Mouse (Mus musculus) T-helper 2 cell (primary cell): ENCODE measurements around the gene Plch2.

Source experiments
- in situ Hi-C: fragments of 300-600 bp; cut with MboI, MseI; formaldehyde crosslinking; loops from one replicate; pipeline ENCODE4 v1.15.1; 2025; ENCODE audit warnings: high pct_unique_total_duplicates

The Plch2 gene

GRCm38 (mm10) chr4:154961226-154961738 lies 95.3 kb downstream of the Plch2 start:
- in situ Hi-C loops: no loop called here

DNA sequence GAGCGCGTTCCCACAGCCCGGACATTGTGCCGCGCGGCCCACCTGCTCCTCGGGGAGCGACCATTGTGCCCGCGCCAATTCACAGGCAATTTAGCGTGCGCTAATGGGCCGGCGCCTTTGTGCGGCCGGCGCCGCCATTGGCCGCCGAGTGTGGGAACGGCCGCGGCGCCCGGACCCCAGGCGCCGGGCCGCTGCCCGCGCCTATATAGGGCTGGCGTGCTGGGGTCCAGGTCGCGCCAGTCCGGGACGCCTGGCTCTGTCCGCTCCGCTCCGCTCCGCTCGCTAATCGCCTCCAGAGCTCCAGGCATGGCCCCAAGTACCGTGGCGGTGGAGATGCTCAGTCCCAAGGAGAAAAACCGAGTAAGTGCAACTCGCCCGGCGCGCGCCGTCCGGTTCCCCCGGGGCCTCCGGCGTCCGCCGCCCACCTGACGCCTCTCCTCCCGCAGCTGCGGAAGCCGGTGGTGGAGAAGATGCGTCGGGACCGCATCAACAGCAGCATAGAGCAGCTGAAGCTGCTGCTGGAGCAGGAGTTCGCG lies 95.8 kb downstream of the Plch2 start, which contains the start of gene Hes5:
TSS of gene Hes5 (plus strand) at position 234 of the 536 bp plus-strand sequence.
- in situ Hi-C loops: no loop called here

- in situ Hi-C loops: no loop called here
Observed at GRCm38 (mm10) chr4:154960021-154960689, 96.4 kb downstream of the Plch2 start.

- in situ Hi-C loops: no loop called here
Observed at GRCm38 (mm10) chr4:154958621-154959020, 98.0 kb downstream of the Plch2 start.

GRCm38 (mm10) chr4:154958171-154958570 lies 98.4 kb downstream of the Plch2 start:
- in situ Hi-C loops: no loop called here

- in situ Hi-C loops: no loop called here
Observed at GRCm38 (mm10) chr4:154957289-154957993, 99.1 kb downstream of the Plch2 start.

DNA sequence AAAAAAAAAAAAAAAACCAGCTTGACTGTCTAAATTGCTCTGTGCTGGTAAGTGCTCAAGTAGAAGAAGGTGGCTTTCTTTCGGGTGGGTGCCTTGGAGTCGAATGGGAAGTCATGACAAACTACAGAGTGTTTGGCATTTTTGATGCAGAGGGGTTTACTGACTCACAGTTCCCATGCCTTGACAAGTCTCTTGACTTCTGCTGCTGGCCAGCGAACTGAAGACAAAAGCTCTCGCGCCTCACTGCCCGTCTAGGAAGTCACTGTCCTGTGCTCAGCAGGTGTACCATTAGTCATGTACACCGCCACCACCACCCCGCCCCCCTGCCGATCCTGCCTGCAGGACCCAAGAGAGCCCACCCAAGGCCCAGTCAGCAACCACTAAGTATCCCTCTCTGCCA lies 100.0 kb downstream of the Plch2 start:
- in situ Hi-C loops: no loop called here

DNA sequence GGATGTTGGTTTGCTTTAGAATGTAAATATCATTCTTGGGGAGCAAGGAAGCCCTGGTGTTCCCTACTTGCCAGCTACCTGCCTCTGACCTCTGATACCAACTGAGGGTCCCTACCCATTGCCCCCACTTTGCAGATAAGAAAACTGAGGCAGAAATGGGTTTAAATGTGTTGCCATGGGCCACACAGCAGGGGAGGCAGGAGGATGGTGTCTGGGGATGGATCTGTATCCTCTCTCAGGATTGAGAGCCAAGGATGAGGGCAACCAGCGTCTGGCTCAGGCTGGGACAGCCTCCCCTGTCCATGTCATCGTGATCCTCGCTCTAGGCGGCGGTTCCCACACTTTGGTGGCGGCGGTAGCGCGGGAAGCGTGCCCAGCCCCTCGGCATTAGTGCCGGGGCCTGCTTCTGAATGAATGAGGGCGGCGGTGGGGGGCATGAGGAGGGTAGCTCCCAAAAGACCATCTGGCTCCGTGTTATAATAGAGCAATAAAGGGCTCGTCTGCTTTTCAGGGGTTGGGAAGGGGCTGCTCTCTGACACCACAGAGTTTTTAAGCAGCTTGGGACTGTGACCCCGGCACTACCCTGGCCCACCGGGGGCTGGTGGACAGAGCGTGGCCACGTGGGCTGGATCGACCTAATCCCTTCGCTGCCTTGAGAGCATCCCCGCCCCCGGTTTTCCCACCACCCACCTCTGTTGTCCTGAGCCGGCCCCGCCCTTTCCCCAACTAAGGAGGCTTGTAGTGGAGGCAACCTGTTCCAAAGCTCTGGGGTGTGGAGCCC lies 103.9 kb downstream of the Plch2 start:
- in situ Hi-C loops: no loop called here

- in situ Hi-C loops: loop anchor here (25.0 kb wide), 1 partner anchor 1512 kb away; no protein-coding TSS in a partner anchor
Observed at GRCm38 (mm10) chr4:154949589-154949982, 107.0 kb downstream of the Plch2 start.

DNA sequence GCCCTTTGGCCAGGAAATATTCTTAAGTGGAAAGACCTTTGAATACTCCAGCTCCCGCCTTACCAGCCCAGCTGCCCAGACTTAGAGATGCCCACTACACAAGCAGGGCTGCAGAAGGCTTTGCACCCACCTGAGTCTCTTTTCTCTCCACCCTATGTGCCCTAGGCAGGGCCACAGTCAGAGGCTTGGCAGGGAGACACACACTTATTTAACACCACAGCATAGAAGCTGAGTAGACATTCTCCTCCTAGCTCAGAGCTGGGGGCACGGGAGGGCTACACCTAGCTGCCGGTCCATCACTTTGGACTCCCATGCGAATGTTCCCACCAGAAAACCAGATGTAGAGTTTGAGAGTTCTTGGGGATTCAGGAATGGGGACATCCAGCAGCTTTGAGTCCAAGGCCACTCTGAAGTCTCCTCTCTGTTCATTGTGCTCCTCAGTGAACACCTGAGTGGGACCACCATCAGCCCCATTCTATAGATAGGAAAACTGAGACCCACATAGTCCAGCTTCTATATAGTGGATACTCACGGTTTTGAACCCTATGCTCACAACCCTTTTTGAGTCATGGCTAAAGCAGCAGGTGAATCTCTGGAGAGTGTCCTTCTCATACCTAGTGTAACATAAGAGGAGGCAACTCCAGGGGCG lies 107.5 kb downstream of the Plch2 start:
- in situ Hi-C loops: loop anchor here (25.0 kb wide), 1 partner anchor 1512 kb away; no protein-coding TSS in a partner anchor

GRCm38 (mm10) chr4:154948066-154948939 lies 108.3 kb downstream of the Plch2 start:
- in situ Hi-C loops: loop anchor here (25.0 kb wide), 1 partner anchor 1511 kb away; no protein-coding TSS in a partner anchor

- in situ Hi-C loops: loop anchor here (25.0 kb wide), 1 partner anchor 1509 kb away; no protein-coding TSS in a partner anchor
Observed at GRCm38 (mm10) chr4:154946319-154946718, 110.3 kb downstream of the Plch2 start.

GRCm38 (mm10) chr4:154944121-154944590 lies 112.4 kb downstream of the Plch2 start:
- in situ Hi-C loops: loop anchor here (25.0 kb wide), 1 partner anchor 1507 kb away; no protein-coding TSS in a partner anchor

DNA sequence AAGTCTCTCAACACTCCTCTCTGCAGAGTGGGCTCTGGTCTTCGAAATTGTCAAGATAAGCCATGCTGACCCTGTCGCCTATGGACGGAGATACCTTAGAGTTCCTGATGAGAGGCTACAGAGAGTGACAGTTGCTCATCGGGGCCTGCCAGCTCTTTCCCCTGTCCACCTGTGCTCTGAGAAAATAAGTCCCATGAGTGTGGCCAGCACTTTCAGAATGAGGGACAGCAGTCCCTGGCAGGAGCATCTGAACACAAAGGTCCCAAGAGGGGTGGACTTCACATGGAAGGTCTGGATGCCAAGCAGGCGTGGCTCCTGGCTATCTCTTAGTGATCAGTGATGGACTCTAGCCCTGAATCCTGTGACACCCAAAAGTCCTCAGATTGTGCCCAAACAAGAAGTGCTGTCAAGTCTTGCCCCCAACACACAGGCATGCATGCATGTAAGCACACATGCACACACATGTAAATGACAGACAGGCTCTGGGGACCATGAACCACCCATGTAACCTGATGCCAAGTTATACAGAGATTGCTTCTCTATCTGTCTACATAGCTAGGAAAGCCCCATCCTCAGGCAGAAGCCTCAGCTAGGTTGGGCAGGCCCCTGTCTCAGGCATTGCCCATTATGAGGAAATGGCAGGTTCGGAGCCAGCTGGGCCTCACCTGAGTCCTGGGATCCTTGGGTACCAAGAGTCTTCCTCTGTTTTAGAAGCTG lies 113.1 kb downstream of the Plch2 start:
- in situ Hi-C loops: loop anchor here (25.0 kb wide), 1 partner anchor 1506 kb away; no protein-coding TSS in a partner anchor

GRCm38 (mm10) chr4:154942632-154943322 lies 113.8 kb downstream of the Plch2 start:
- in situ Hi-C loops: loop anchor here (25.0 kb wide), 1 partner anchor 1505 kb away; no protein-coding TSS in a partner anchor

DNA sequence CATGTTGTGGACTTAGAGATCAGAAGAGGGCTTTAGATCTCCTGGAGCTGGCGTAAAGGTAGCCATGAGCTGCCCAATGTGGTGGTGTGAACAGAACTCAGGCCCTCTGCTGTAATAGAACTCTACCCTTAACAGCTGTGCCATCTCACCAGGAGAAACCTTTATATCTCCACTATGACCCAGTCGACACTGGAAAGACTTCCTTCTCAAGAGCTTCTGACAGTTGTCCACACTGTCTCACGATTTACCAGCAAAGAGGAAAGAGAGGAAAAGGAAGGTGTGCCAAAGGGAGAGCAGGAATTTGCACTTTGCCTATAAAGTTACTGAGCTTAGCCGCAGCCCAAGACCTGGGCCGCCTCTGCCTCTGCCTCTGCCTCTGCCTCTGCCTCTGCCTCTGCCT lies 114.8 kb downstream of the Plch2 start:
- in situ Hi-C loops: loop anchor here (25.0 kb wide), 1 partner anchor 1505 kb away; no protein-coding TSS in a partner anchor

- in situ Hi-C loops: loop anchor here (25.0 kb wide), 1 partner anchor 1503 kb away; no protein-coding TSS in a partner anchor
Observed at GRCm38 (mm10) chr4:154940156-154940555, 116.4 kb downstream of the Plch2 start.

GRCm38 (mm10) chr4:154937746-154938145 lies 118.8 kb downstream of the Plch2 start:
- in situ Hi-C loops: loop anchor here (25.0 kb wide), 1 partner anchor 1500 kb away; no protein-coding TSS in a partner anchor
